Mouse (Mus musculus) ES-E14 (cell line): ENCODE data around the gene Hexim2. TPM values are rescaled to one million over a fixed set of nuclear protein-coding genes. Genes with fewer than 3 reads are reported as not detected.
A peak's percentile ranks its signal among the peaks of the same experiment; 100 is the strongest.

Experiments
- DNase-seq: peaks from one replicate; pipeline ENCODE4 v3.0.0-alpha.2; 2013; ENCODE audit warnings: low read depth, low spot score
- H3K27ac ChIP-seq: 2 replicates; pipeline ENCODE4 v1.5.1; 2012; ENCODE audit warnings: low read depth, mild to moderate bottlenecking, low read length, moderate library complexity, mixed read lengths; ENCODE audit not compliant: poor library complexity, insufficient read depth, severe bottlenecking
- H3K36me3 ChIP-seq: 2 replicates; pipeline ENCODE4 v1.6.1; 2012; ENCODE audit warnings: mild to moderate bottlenecking, low read length, moderate library complexity, mixed read lengths; ENCODE audit not compliant: control insufficient read depth, poor library complexity, insufficient read depth, severe bottlenecking
- H3K4me1 ChIP-seq, 2 experiments: fragments of 150-350 bp in 1 of 2; sonication (generic) in 1 of 2; 2 replicates each; pipeline ENCODE4 v1.6.1; 2012; ENCODE audit warnings: low read length in 2 of 2, mild to moderate bottlenecking in 1 of 2, mixed read lengths in 1 of 2; ENCODE audit not compliant: control insufficient read depth in 2 of 2, insufficient read depth in 2 of 2, poor library complexity in 1 of 2
- H3K4me3 ChIP-seq, 2 experiments: fragments of 150-350 bp in 1 of 2; sonication (generic) in 1 of 2; 2 replicates each; pipeline ENCODE4 v1.5.1; 2012; ENCODE audit warnings: low read length in 2 of 2, low read depth in 1 of 2, mild to moderate bottlenecking in 1 of 2, mixed read lengths in 1 of 2; ENCODE audit not compliant: insufficient read depth in 1 of 2, poor library complexity in 1 of 2, severe bottlenecking in 1 of 2
- H3K9ac ChIP-seq: 2 replicates; pipeline ENCODE4 v1.6.1; 2012; ENCODE audit warnings: low read depth, mild to moderate bottlenecking, low read length, mixed read lengths; ENCODE audit not compliant: poor library complexity, insufficient read depth, severe bottlenecking
- H3K9me3 ChIP-seq: fragments of 150-350 bp; sonication (generic); 2 replicates; pipeline ENCODE4 v1.6.1; 2012; ENCODE audit warnings: low read depth, mild to moderate bottlenecking, low read length; ENCODE audit not compliant: control insufficient read depth, insufficient read depth
- CHD2 ChIP-seq: IDR thresholded peaks from 2 replicates; pipeline ENCODE4 v1.6.1; 2014; ENCODE audit warnings: mild to moderate bottlenecking, low read depth, low read length, inconsistent platforms
- HCFC1 ChIP-seq: IDR thresholded peaks from 2 replicates; pipeline ENCODE4 v1.6.1; 2012; ENCODE audit warnings: low read length, inconsistent platforms, borderline replicate concordance; ENCODE audit not compliant: insufficient read depth
- MAFK ChIP-seq: IDR thresholded peaks from 2 replicates; pipeline ENCODE4 v1.6.1; 2014; ENCODE audit warnings: mild to moderate bottlenecking, low read depth, low read length, inconsistent platforms; ENCODE audit not compliant: insufficient read depth
- ZC3H11A ChIP-seq: IDR thresholded peaks from 2 replicates; pipeline ENCODE4 v1.6.1; 2012; ENCODE audit warnings: low read depth, mild to moderate bottlenecking, inconsistent platforms, low read length, borderline replicate concordance
- ZNF384 ChIP-seq: IDR thresholded peaks from 2 replicates; pipeline ENCODE4 v1.6.1; 2012; ENCODE audit warnings: low read depth, low read length, inconsistent platforms
- in situ Hi-C, 2 experiments: fragments of 600-800 bp; cut with MboI; formaldehyde crosslinking; loops; one replicate each; pipeline ENCODE4 v1.15.1; 2025; ENCODE audit warnings: low sequenced_read_pairs in 2 of 2, inconsistent platforms in 1 of 2; ENCODE audit not compliant: unreplicated experiment in 2 of 2
- total RNA-seq: library from RNA; depleted of rRNA; stranded (reverse); fragments of 300-350 nt; gene quantifications from 2 replicates; pipeline ENCODE4 v1.2.3, GENCODE M21; 2012

Gene Hexim2
- total RNA-seq, 1 experiment: 9.7 TPM

DNA sequence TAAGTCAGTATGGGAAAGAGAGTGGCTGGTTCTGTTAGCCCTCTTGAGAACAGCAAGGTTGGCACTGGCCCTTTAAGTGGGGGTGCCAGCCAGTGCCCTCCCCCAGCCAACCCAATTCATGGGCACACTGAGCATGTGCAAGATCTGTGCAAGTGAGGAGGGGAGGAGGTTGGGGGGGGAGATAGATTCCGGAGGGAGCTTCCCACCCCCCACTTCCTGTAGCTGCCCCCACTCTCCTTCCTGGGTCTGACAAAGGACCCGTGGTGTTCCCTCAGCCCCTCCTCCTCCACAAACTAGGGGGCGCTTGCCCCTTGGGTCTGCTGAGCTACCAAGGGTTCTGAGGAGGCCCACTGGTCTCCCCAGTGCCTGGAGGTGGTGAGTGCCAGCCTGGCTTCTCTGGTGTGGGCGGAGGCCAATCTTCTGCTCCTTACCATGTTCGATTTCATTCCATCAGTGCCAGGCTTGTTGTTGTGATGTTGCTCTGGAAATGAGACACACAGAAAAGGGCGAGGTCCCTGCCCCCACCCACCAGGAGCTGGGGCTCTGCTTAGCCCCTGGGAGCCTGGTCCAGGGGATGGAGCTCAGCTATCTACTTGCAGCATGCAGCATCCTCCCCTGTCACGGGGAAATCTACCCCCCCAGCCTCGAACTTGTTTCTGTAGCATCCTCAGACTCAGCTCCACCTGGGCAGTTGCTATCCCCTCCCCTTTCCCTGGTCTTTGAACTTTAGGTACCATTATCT is 10.4 kb downstream of the Hexim2 start:
- in situ Hi-C loops: no loop called here
- Histone ChIP-seq H3K4me1 (peaks cover 1 to 29% of the 10 kb centered on the region in 2 experiments; a peak in 2 of 4 replicates), H3K4me3 (peak overlapping the region in 1 of 2 experiments; percentile 15; a peak in 1 of 4 replicates), H3K9me3 (no peaks in the 10 kb centered on the region), H3K36me3 (no peaks in the 10 kb centered on the region), H3K27ac (no peak overlapping the region), H3K9ac (no peak overlapping the region)
- TF ChIP-seq MAFK (no peak), ZNF384 (no peak), CHD2 (no peak), HCFC1 (no peak), ZC3H11A (no peak)
- no peak for DNase-seq

DNA sequence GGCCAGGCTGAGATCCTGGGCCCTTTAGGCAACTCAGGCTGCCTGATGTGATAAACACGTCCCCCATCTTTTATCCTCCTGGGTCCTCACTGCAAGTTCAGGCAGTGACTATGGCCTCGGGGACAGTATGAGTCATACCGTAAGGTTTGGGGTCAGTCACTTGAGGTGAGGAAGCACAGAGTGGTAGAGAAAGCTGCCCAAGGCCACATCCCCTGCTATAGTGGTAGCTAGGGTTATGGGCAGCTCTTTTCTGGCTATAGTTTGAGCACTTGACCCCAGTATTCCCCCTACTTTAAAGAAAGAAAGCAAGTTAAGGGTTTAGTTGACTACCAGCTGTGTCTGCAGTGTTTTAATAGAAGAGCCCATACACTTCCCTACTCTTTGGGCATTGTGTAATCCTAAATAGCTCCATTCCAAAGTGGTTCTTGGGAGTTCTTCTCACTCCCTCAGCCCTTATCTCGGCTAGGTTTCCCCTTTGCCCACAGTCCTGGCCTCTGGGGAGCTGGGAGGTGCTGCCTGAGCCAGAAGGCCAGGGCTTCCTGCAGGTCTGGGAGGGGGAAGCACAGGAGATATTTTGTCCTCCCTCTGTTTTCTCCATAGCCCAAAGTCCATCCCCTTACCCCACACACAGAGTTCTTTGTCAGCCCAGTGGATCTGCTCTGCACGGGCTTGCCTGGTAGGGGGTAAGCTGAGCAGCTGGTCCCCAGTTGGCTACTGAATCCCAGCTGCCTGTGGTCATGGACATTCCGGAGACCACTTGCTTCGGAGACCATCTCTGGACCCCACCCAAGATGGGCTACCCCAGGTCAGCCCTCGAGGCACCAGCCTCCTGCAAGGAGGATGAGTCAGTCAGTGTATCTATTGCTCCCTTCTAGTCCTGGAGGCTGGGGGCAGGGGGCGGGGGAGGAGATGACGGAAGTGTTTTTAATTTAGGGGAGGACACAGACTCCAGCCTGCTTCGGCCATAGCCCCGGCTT is 12.4 kb downstream of the Hexim2 start:
- Histone ChIP-seq H3K4me3 (no peak overlapping the region), H3K36me3 (no peaks in the 10 kb centered on the region), H3K9ac (no peak overlapping the region), H3K9me3 (no peaks in the 10 kb centered on the region), H3K4me1 (peaks cover 1 to 31% of the 10 kb centered on the region in 2 experiments; a peak in 2 of 4 replicates), H3K27ac (no peak overlapping the region)
- TF ChIP-seq HCFC1 (no peak), ZC3H11A (no peak), ZNF384 (no peak), CHD2 (no peak), MAFK (no peak)
- DNase-seq: no peak
- in situ Hi-C loops: no loop called here

DNA sequence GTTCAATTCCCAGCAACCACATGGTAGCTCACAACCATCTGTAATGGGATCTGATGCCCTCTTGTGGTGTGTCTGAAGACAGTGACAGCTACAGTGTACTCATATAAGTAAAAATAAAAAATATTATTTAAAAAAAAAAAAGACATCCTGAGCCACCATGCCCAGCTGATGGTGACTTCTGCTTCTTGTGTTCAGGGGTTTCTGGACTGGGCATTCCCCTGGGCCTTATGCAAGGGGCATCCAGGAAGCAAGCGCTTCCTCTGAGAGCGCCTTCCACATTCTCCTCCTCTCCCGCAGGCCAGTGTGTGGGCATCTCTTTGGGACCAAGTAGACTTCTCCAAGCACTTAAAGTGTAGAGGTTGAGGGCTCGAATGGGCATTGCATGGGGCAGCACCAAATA is 14.2 kb downstream of the Hexim2 start:
- no peak overlapping the region for H3K9ac ChIP-seq
- no peak for TF ChIP-seq ZNF384
- no peak for TF ChIP-seq HCFC1
- TF ChIP-seq ZC3H11A: no peak
- no peak for TF ChIP-seq MAFK
- TF ChIP-seq CHD2: no peak
- H3K36me3 ChIP-seq: no peaks in the 10 kb centered on the region
- no peak overlapping the region for H3K4me3 ChIP-seq
- H3K4me1 ChIP-seq: peaks cover 0 to 17% of the 10 kb centered on the region in 2 experiments; a peak in 1 of 4 replicates
- H3K27ac ChIP-seq: no peak overlapping the region
- H3K9me3 ChIP-seq: no peaks in the 10 kb centered on the region
- DNase-seq: no peak
- in situ Hi-C loops: no loop called here

DNA sequence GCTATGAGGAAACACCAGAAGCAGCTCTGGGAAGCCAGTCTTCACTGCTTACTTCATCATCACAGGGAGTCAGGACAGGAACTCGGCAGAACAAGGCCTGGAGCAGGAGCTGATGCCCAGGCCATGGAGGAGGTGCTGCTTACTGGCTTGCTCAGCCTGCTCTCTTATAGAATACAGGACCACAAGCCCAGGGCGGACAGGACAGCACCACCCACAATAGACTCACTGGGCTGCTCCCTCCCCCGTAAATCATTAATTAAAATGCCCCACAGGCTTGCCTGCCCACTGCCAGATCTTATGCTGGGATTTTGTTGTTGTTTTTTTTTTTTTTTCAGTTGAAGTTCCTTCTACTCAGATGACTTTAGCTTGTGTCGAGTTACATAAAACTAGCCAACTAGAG is 15.5 kb downstream of the Hexim2 start:
- H3K27ac ChIP-seq: no peak overlapping the region
- DNase-seq: no peak
- TF ChIP-seq HCFC1: no peak
- no peak for TF ChIP-seq MAFK
- no peak for TF ChIP-seq ZC3H11A
- no peak for TF ChIP-seq CHD2
- no peak for TF ChIP-seq ZNF384
- no peaks in the 10 kb centered on the region for H3K36me3 ChIP-seq
- H3K4me1 ChIP-seq: peaks cover 0 to 7% of the 10 kb centered on the region in 2 experiments; a peak in 1 of 4 replicates
- H3K9me3 ChIP-seq: no peaks in the 10 kb centered on the region
- in situ Hi-C loops: no loop called here
- no peak overlapping the region for H3K4me3 ChIP-seq
- no peak overlapping the region for H3K9ac ChIP-seq
